Comparison of ENCODE assay signal across 19 mouse cellular contexts in genomic region chr4:148623609-148624008, GRCm38 (mm10). TPM values are rescaled to one million over a fixed set of nuclear protein-coding genes. Genes with fewer than 3 reads are reported as not detected.
A peak's percentile ranks its signal among the peaks of the same experiment; 100 is the strongest.
DNase-seq lines count a peak whose midpoint lies in the region; ATAC-seq and TF ChIP-seq lines count a peak whose summit lies in the region.
"Had no signal": no experiment of that assay in that cellular context is flagged by ENCODE, and none has a peak within 500 bp of the region (broad histone marks: within the 10 kb centered on the region; RNA-seq: fewer than 3 reads in every experiment).

No protein-coding gene starts in this region.

- H3K4me2 ChIP-seq in forebrain, embryonic 12.5 days: no peak overlapping the region
- peak overlapping the region; percentile 87 for H3K4me2 ChIP-seq in liver, embryonic 11.5 days
- peak overlapping the region; percentile 79 for H3K4me2 ChIP-seq in liver, embryonic 13.5 days

- DNase-seq in forebrain, embryonic 10.5 days (ENCODE audit: extremely low spot score, low spot score): no peak
- no peak for DNase-seq in liver, embryonic 11.5 days (ENCODE audit: low spot score)
- no peak for DNase-seq in liver
- peak; percentile 46 for DNase-seq in G1E (ENCODE audit: low spot score)
- no peak for DNase-seq in liver, embryonic 13.5 days
- no peak for DNase-seq in layer of hippocampus, postnatal 10 days (ENCODE audit: low spot score in 2 of 2)
- DNase-seq in adrenal gland, postnatal 25 days: no peak
- DNase-seq: cerebellum, adult 18-20 months; embryo, embryonic 11 days; heart, postnatal 10 days; lung, postnatal 10 days; midbrain, embryonic 14.5 days; right cerebral cortex, adult 18-20 months; thymus, adult 2 months had no signal

- ATAC-seq in forebrain, embryonic 12.5 days (ENCODE audit: low FRiP score): no peak
- no peak for ATAC-seq in liver, embryonic 11.5 days (replicated peaks; ENCODE audit: low FRiP score)
- ATAC-seq in G1E (ENCODE audit: extremely low read depth, insufficient number of reproducible peaks, low FRiP score, poor library complexity, severe bottlenecking): no peak
- no peak for ATAC-seq in liver, embryonic 13.5 days (ENCODE audit: low read depth)
- ATAC-seq: forebrain, embryonic 14.5 days had no signal

- no peaks in the 10 kb centered on the region for H3K9me3 ChIP-seq in forebrain, embryonic 10.5 days
- H3K9me3 ChIP-seq in forebrain, embryonic 12.5 days: no peaks in the 10 kb centered on the region
- no peaks in the 10 kb centered on the region for H3K9me3 ChIP-seq in liver, embryonic 11.5 days (ENCODE audit: control insufficient read depth, low read length)
- H3K9me3 ChIP-seq in G1E (replicated peaks): no peaks in the 10 kb centered on the region
- no peaks in the 10 kb centered on the region for H3K9me3 ChIP-seq in liver, embryonic 13.5 days (replicated peaks)

- H3K27ac ChIP-seq in forebrain, embryonic 10.5 days: no peak overlapping the region
- H3K27ac ChIP-seq in forebrain, embryonic 12.5 days: no peak overlapping the region
- no peak overlapping the region for H3K27ac ChIP-seq in liver, embryonic 11.5 days (ENCODE audit: low read depth, low read length)
- no peak overlapping the region for H3K27ac ChIP-seq in liver, embryonic 13.5 days

- 0 out of 2 replicates have a peak overlapping the region, but pooled peaks have one; percentile 1 for H3K4me3 ChIP-seq in forebrain, embryonic 10.5 days
- H3K4me3 ChIP-seq in forebrain, embryonic 12.5 days (replicated peaks): no peak overlapping the region
- peak overlapping the region; percentile 9; the same call in 1 of the 2 replicates for H3K4me3 ChIP-seq in liver, embryonic 11.5 days (ENCODE audit: low read depth, low read length)
- H3K4me3 ChIP-seq in G1E (ENCODE audit: low read depth, low read length): peak overlapping the region; percentile 93
- H3K4me3 ChIP-seq in liver, embryonic 13.5 days (replicated peaks): peak overlapping the region; percentile 86

- no peak for TF ChIP-seq CTCF in G1E (IDR thresholded peaks at IDR 0.05; ENCODE audit: low read depth, low read length)

- H3K4me1 ChIP-seq in forebrain, embryonic 10.5 days: peaks cover 29% of the 10 kb centered on the region
- peaks cover 25% of the 10 kb centered on the region for H3K4me1 ChIP-seq in forebrain, embryonic 12.5 days
- peaks cover 20% of the 10 kb centered on the region for H3K4me1 ChIP-seq in liver, embryonic 11.5 days (replicated peaks; ENCODE audit: control insufficient read depth, insufficient read depth, low read length)
- peaks cover 57% of the 10 kb centered on the region for H3K4me1 ChIP-seq in G1E (ENCODE audit: insufficient read depth, low read depth, low read length)
- H3K4me1 ChIP-seq in liver, embryonic 13.5 days (replicated peaks): peaks cover 47% of the 10 kb centered on the region

- H3K36me3 ChIP-seq in forebrain, embryonic 10.5 days (replicated peaks): peaks cover 67% of the 10 kb centered on the region
- peaks cover 66% of the 10 kb centered on the region for H3K36me3 ChIP-seq in forebrain, embryonic 12.5 days (replicated peaks)
- peaks cover 50% of the 10 kb centered on the region for H3K36me3 ChIP-seq in liver, embryonic 11.5 days (ENCODE audit: control insufficient read depth, insufficient read depth, low read length)
- peaks cover 67% of the 10 kb centered on the region for H3K36me3 ChIP-seq in G1E (replicated peaks)
- peaks cover 65% of the 10 kb centered on the region for H3K36me3 ChIP-seq in liver, embryonic 13.5 days

- H3K9ac ChIP-seq in forebrain, embryonic 12.5 days: no peak overlapping the region
- H3K9ac ChIP-seq in liver, embryonic 11.5 days (ENCODE audit: low read depth, low read length): 0 out of 2 replicates have a peak overlapping the region, but pooled peaks have one; percentile 5
- peak overlapping the region; percentile 9; the same call in 1 of the 2 replicates for H3K9ac ChIP-seq in liver, embryonic 13.5 days

- WGBS in forebrain, embryonic 10.5 days: 91% methylated on average over 4 of the region's 4 CpGs
- 94% methylated on average over 4 of the region's 4 CpGs for WGBS in forebrain, embryonic 12.5 days
- 83% methylated on average over 4 of the region's 4 CpGs for WGBS in liver, embryonic 11.5 days
- WGBS in liver, embryonic 13.5 days (ENCODE audit: insufficient replicate concordance): 74% methylated on average over 4 of the region's 4 CpGs

- H3K27me3 ChIP-seq in forebrain, embryonic 10.5 days (ENCODE audit: poor library complexity, severe bottlenecking): no peaks in the 10 kb centered on the region
- no peaks in the 10 kb centered on the region for H3K27me3 ChIP-seq in forebrain, embryonic 12.5 days
- H3K27me3 ChIP-seq in liver, embryonic 11.5 days (replicated peaks; ENCODE audit: control insufficient read depth, insufficient read depth, low read length): no peaks in the 10 kb centered on the region
- no peaks in the 10 kb centered on the region for H3K27me3 ChIP-seq in G1E (ENCODE audit: insufficient read depth, low read length)
- H3K27me3 ChIP-seq in liver, embryonic 13.5 days: no peaks in the 10 kb centered on the region

RNA-seq across cellular contexts. Expression of gene Tardbp, which starts 3.2 kb away (rescaled TPM):
- 495 and 519 TPM in 2 replicates for polyA plus RNA-seq in forebrain, embryonic 10.5 days (2016; fragmentation: Nextera tagmentation; extraction: Ambion mirVana)
- 447 and 449 TPM in 2 replicates for polyA plus RNA-seq in forebrain, embryonic 12.5 days (2016; fragmentation: Nextera tagmentation; extraction: Ambion mirVana)
- polyA plus RNA-seq in liver, embryonic 11.5 days (2014; fragmentation: Nextera tagmentation; extraction: Ambion mirVana): 226 and 230 TPM in 2 replicates
- total RNA-seq in G1E (2014; fragmentation: Nextera tagmentation) (296 and 308 TPM in 2 replicates), G1E (2017) (465 and 649 TPM in 2 replicates)
- polyA plus RNA-seq in G1E (2012): 26.7 and 59.3 TPM in 2 replicates
- 180 and 240 TPM in 2 replicates for polyA plus RNA-seq in liver, embryonic 13.5 days (2015; fragmentation: Nextera tagmentation; extraction: Ambion mirVana)
- 100 to 1,000 TPM; 199 to 221 TPM for total RNA-seq in layer of hippocampus, postnatal 10 days (2021)
- total RNA-seq in adrenal gland, postnatal 25 days (2021): 282 and 318 TPM in 2 replicates

RNA-seq across cellular contexts. Expression of gene Gm572, which starts 19.5 kb away (rescaled TPM):
- not detected in 2 replicates for polyA plus RNA-seq in forebrain, embryonic 10.5 days (2016; fragmentation: Nextera tagmentation; extraction: Ambion mirVana)
- polyA plus RNA-seq in forebrain, embryonic 12.5 days (2016; fragmentation: Nextera tagmentation; extraction: Ambion mirVana): not detected in 2 replicates
- polyA plus RNA-seq in liver, embryonic 11.5 days (2014; fragmentation: Nextera tagmentation; extraction: Ambion mirVana): not detected in 2 replicates
- total RNA-seq in G1E (2014; fragmentation: Nextera tagmentation) (not detected in 2 replicates), G1E (2017) (not detected in 2 replicates)
- not detected in 2 replicates for polyA plus RNA-seq in G1E (2012)
- not detected in 2 replicates for polyA plus RNA-seq in liver, embryonic 13.5 days (2015; fragmentation: Nextera tagmentation; extraction: Ambion mirVana)
- total RNA-seq in layer of hippocampus, postnatal 10 days (2021): not detected
- not detected in 2 replicates for total RNA-seq in adrenal gland, postnatal 25 days (2021)
- polyA plus RNA-seq: forebrain, embryonic 14.5 days; gonadal fat pad, adult 2 months; large intestine, adult 2 months; midbrain, embryonic 14.5 days; neural tube, embryonic 14.5 days had no signal

RNA-seq across cellular contexts. Expression of gene Masp2, which starts 21.3 kb away (rescaled TPM):
- polyA plus RNA-seq in forebrain, embryonic 10.5 days (2016; fragmentation: Nextera tagmentation; extraction: Ambion mirVana): 0.22 TPM in 1 of 2 replicates, not detected in the other
- polyA plus RNA-seq in forebrain, embryonic 12.5 days (2016; fragmentation: Nextera tagmentation; extraction: Ambion mirVana): 0.27 and 0.50 TPM in 2 replicates
- polyA plus RNA-seq in liver, embryonic 11.5 days (2014; fragmentation: Nextera tagmentation; extraction: Ambion mirVana): 5.0 and 6.8 TPM in 2 replicates
- total RNA-seq in G1E (2014; fragmentation: Nextera tagmentation): 16.5 and 18.1 TPM in 2 replicates
- 2.3 and 2.9 TPM in 2 replicates for total RNA-seq in G1E (2017)
- 0.57 and 0.69 TPM in 2 replicates for polyA plus RNA-seq in G1E (2012)
- polyA plus RNA-seq in liver, embryonic 13.5 days (2015; fragmentation: Nextera tagmentation; extraction: Ambion mirVana): 14.8 and 15.0 TPM in 2 replicates
- total RNA-seq in layer of hippocampus, postnatal 10 days (2021): 1 to 10 TPM; 2.2 to 2.9 TPM
- 2.8 and 4.4 TPM in 2 replicates for total RNA-seq in adrenal gland, postnatal 25 days (2021)
- polyA plus RNA-seq: forebrain, embryonic 14.5 days; large intestine, adult 2 months had no signal

RNA-seq across cellular contexts. Expression of gene Srm, which starts 32.3 kb away (rescaled TPM):
- 265 and 272 TPM in 2 replicates for polyA plus RNA-seq in forebrain, embryonic 10.5 days (2016; fragmentation: Nextera tagmentation; extraction: Ambion mirVana)
- polyA plus RNA-seq in forebrain, embryonic 12.5 days (2016; fragmentation: Nextera tagmentation; extraction: Ambion mirVana): 163 and 166 TPM in 2 replicates
- 510 and 529 TPM in 2 replicates for polyA plus RNA-seq in liver, embryonic 11.5 days (2014; fragmentation: Nextera tagmentation; extraction: Ambion mirVana)
- total RNA-seq in G1E (2014; fragmentation: Nextera tagmentation) (328 and 436 TPM in 2 replicates), G1E (2017) (37.8 and 39.5 TPM in 2 replicates)
- polyA plus RNA-seq in G1E (2012): 379 and 407 TPM in 2 replicates
- polyA plus RNA-seq in liver, embryonic 13.5 days (2015; fragmentation: Nextera tagmentation; extraction: Ambion mirVana): 235 and 259 TPM in 2 replicates
- total RNA-seq in layer of hippocampus, postnatal 10 days (2021): 10 to 100 TPM; 83.5 to 83.8 TPM
- 68.3 and 78.6 TPM in 2 replicates for total RNA-seq in adrenal gland, postnatal 25 days (2021)
